Mouse (Mus musculus) frontal cortex, postnatal 25 days (tissue): ENCODE data around the gene Atxn7l3.

Experiments
- DNase-seq, 2 experiments: peaks; one replicate each; pipeline ENCODE4 v3.0.0; 2022; ENCODE audit warnings: low spot score in 2 of 2

Gene Atxn7l3

DNA sequence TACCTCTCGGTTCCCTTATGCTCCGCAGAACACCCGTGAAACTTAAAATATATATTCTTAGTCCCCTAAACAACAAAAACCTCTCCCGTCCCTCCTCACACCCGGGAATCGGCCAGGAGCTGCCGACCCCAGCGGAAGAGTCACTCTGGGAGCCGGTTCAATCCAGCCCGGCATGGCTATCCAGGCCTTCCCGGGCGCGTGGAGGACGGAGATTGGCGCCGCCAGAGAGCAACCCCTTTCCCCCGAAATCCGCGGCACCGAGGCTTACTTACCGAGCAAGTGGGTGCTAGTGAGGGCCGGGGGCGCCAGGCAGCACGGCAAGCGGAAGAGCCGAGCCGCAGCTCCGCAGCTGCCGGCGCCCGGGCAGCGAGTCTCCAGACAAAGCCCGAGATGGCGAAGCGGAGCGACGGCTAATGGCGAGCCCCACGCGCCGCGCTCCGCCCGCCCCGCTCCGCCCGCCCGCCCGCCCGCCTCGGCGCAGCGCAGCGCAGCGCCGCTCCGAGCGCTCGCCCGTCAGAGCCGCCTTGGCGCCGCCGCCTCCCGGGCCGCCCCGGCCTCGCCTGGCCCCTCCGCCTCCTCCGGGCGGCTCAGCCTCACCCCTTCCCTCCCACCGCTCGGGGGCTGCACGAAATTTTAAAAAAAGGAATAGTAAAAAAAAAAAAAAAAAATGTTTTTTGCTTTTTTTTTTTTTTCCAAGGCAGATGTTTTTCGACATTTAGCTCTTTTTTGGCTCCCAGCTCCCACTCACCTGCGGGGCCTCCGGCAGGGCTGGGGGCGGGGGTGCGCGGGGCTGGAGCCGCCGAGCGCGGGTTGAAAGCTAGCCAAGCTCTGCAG is 22.4 kb upstream of the Atxn7l3 start:
- peak; percentile 42 to 48 for DNase-seq

DNA sequence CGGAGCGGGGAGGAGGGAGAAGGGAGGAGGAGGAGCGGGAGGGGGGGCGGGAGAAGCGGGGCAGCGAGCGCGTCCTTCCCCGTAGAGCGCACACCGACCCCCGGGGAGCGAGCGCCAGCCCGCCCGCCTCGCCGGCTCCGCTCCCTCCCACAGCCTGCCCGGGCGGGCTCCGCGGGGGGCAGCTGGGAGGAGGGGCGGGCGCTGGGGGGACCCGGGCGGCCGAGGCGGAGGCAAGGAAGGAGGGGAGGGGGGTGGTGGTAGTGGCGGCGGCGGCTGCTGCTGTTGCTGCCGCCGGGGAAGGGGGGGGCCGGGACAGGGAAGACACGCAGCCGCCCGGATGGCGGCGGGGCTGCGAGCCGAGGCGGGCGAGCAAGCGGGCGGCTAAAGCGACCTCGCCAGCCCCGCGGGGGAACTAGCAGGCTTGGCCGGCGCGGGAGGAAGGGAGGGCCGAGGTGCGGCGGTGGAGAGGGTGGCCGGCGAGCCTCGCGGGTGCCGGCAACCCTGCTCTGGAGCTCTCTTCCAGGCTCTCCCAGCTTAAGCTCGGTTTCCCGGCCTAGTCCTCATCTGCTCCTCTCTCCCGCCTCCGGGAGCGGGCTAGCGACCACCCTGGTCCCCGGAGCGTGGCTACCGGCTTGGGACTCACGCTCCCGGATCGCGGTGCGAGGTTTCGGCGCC is 21.6 kb upstream of the Atxn7l3 start:
- DNase-seq, result no peak

DNA sequence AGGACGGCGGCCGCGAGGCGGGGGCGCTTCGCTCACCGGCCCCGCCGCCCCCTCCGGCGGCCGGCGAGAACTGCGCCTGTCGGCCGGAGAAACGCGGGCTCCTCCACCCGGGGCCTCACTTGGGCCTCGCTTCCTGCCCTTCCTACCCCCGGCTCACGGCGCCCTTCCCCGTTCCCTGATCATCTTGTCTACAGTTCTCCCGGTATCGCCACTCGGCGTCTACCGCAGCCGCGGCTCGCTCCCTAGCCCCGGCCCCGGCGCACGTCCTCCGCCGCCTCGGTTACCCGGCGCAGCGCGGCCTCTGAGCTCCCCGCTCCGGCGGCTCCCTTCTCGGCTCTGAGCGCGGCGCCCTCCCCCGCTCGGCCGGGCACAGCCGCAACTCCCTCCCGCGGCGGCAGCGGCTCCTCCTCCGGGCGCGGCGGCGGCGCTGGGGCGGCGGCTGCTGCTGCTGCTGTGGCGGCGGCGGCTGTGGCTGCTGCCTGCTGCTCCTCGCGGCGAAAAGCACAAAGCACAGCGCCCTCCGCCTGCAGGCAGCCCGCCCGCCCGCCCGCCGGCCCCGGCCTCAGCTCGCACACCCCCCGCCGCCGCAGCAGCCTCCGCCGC is 21.0 kb upstream of the Atxn7l3 start:
- DNase-seq, result peak; percentile 36 to 37

DNA sequence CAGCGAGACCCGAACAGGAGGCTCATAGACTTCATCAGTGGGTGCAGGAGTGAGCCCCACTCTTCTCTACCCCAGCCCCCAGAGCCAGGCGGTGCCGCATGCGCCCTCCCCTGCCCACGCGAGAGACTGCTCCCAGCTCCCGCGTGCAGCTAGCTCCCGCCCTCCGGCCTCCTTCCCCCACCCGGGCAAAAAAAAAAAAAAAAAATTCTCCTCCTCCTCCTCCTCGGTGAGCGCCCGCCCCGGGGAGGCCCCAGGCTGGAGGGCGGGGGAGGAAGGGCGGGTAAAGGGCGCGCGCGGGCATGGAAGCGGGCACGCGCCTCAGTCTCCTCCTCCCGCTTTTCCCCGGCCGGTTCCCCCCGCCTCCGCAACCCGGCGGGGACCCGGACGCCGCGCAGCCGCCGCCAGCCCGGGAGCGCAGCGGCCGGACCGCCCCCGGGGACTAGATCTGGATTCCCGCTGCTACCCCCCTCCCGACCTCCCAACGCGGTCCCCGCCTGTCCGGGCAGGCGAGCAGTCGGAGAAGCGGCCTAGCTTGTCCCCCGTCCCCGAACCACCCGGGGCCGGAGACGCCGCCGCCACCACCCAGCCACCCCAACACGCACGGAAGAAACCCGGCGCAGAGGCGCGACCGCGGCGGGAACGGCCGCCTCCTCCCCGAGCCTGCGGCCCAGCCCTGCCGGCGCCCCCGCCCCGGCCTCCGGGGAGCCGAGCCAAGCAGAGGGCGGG is 20.3 kb upstream of the Atxn7l3 start:
- peak; percentile 64 for DNase-seq

DNA sequence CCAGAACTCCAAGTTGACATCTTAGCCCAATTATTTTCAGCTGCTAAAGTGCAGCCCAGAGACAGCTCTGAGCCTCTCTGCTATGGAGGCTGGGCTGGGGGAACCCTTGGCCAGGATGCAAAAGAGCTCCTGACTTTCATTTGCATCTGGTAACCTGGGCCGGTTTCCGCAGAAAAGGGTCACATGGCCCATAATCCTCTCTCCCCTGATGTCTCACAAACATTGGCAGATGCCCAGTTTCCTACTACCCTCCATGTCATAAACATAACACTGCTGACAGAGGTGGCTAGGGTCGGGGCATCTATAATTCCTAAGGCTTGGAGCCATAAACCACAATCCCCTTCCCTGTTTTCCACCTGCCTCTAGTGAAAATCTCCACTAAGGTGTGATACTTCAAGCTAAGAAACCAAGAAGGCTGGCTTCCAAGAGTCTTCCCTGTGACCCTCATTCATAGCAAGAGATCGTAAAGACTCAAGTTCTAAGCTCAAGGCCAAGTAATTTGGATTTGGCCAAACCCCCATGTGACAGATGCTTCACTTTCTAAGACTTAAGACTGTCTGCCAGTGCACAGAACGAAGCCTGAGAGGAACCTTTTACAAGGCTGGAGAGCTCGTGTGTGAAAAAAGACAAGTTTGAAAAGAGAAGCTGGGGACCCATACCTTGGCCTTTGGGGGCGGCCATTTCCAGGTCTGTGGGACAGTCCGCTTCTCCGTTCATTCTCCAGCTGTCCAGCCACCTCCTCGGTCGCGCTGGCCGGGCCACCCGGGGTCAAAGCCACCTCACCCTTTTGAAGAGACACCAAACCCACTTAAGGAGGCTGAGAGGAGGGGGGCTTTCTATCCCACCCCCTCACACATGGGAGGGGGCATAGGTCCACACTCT is 19.5 kb upstream of the Atxn7l3 start:
- no peak for DNase-seq

DNA sequence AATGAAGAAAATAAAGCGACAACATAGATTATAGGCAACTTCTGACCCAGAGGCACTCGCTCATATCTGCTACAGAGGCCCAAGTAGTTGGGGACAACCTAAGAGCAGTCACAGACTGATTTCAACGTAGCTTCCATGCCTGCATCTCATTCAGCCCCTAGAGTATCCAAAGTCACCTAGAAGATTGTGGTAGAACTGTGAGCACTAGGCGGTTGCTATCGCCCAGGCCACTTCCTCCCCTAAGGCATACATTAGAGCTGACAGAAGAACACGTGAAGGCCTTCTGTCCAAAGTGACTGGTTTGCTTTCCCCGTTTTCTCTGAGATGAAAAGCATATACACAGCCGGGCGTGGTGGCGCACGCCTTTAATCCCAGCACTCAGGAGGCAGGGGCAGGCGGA is 17.9 kb upstream of the Atxn7l3 start:
- no peak for DNase-seq

DNA sequence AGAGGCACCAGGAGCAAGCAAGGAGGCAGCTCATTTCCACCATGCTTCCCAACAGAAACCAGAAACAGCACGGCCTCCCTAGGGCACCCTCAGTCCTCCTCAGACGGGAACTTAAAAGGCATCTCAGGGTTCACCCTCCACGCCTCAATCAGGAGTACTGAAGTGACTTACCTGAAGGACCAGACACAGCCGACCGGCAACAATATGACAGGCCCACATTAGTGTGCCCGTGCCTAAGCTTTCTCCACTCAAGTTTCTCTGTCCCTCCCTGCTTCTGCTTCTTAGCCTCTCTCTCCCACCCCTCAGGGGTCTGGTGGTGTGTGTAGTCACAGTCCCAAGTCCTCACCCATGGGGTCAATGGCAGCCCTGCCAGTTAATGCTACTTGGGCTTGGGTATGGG is 16.2 kb upstream of the Atxn7l3 start:
- no peak for DNase-seq

DNA sequence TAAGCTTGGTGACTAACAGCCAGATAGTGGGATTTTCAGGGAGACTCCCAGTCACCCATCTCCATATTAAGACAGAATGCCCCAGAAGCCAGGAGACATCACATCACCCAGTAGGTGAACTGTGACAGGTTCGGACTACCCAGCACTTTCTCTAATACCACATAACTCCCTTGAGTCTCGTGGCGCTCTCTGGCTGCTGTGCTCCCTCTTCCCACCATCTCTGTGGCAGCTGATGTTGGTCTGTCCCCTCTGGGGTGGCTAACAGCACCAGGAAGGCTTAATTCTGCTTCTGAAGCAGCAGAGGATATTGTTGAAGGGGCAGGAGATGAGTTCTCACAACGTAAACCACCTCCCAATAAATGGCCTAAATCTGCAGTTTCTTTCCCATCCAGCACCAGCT is 15.5 kb upstream of the Atxn7l3 start:
- no peak for DNase-seq

DNA sequence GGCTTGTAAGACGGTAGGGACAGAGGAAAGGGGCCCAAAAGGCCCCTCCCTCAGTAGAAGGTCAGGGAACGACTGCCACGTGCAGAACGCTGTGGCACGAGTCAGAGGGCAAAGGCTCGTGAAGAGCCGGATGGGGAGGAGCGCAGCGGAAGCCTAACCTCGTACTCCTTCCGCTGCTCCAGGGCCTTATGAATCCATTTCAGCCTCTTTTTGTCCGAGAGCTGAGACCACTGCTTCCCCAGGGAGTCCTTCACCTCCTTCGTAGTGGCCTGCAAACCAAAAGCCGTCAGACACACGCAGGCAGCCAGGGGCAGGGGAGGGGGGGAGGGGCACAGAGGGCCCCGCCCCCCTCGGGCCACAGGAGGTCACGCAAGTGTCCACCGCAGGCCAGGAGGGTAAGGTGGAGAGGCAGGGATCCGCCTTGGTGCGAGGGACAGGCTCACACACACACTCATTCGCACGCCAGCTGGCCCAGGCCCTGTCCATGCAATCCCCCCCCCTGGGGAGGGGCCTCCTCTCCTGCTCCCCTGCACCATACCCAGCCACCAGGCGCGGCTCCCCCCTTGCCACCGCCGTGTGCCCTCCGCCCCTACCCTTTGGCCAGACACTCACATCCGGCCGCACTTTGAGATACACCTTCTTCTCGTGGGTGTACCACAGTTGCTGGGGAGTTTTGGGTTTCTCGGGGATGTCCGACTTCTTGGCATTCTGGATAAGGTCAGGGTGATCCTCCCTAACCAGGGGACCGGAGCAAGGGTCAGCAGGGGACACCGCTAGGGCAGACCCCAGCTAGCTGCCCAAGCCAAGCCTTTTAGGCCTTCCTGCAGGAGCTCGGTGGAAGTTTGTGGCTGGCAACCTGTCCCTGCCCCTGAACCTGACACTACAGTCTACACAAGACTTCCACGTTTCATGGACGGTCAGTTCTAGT is 14.6 kb upstream of the Atxn7l3 start:
- DNase-seq, result no peak

DNA sequence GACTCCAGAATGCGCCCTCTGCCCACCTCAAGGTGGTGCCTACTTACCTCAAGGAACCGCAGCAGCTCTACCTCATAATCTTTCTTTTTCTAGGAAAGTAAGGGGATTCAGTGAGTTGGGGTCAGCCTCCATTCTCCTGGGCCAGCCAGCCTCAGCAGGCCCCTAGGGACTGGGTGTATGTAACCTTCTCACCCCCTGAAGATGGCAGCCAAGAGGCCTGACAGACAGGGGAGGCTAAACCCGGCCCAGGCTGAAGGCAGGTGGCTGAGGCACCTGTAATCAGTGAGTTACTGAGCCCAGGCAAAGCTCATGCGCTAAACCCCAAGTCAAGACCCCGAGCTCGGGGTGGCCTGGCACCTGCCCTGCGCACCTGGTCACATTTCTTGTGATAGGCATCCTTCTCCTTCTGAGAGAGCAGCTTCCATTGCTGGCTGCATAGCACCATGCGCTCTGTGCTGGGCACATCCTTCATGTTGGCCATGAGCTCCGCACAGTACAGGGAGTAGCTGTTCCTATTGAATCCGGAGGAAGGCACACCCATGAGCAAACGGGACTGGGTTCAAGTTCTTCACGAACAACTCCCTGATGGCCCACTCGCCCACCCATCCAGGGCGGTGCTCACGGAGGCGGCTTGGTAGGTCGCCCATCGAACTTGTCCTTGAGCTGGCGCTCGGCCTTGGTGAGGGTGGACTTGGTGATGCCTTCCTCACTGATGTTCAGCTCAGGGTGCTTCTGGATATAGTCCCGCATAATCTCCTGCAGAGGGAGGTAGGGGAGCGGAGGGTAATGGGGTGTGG is 13.6 kb upstream of the Atxn7l3 start:
- DNase-seq, result no peak

DNA sequence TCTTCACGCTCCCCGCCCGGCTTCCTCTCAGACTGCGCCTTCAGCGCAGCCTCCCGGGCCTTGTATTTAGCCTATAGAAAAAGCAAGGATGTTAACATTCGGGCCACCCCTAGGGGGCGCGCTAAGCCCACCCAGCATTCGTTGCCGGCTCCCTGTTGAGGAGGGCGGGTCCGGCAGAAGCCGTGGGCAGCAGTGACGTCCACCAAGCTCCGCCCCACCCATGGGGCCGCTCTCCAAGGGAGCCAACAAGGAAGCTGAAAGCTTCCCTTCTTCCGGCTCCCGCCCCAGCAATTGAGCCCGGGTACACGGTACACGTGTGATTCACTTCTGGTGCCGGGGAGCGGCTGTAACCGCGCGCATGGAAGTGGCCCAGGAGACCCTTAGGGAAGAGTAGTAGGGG is 12.5 kb upstream of the Atxn7l3 start:
- peak; percentile 96 for DNase-seq

DNA sequence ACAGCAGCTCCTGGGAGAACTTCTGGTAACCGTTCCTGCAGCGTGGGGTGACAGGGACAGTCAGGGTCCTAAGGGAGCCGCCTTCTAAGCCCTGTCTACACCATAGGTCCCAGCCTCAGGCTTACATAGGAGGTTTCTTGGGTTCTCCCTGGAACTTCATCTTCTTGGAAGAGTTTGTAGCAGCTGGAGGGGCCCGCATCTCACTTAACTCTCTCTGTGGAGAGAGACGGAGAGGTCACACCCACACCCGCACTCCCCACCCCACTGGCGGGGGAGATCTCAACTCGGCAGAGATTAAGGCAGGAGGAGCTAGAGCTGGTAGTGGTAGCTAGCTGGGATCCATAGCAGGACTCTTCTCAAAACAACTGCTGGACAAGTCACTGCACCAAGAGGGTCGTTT is 11.7 kb upstream of the Atxn7l3 start:
- DNase-seq, result no peak

DNA sequence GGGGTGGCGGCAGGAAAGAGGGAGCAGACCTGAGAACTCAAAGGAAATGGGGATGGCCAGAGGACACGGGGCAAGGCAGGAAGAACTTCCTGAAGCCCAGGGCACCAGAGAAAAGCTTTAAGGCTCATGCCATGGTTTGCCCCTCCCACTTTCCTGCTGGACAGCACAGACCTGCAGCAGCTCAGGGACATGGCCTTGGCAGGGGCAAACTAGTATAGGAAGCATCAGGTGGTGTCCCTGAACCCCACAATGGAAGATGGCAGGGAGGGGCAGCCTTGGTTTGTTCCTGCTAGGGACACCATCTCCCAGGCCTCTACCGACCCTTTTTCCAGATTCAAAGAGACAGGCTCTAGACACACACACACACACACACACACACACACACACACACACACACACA is 8.9 kb upstream of the Atxn7l3 start:
- no peak for DNase-seq

DNA sequence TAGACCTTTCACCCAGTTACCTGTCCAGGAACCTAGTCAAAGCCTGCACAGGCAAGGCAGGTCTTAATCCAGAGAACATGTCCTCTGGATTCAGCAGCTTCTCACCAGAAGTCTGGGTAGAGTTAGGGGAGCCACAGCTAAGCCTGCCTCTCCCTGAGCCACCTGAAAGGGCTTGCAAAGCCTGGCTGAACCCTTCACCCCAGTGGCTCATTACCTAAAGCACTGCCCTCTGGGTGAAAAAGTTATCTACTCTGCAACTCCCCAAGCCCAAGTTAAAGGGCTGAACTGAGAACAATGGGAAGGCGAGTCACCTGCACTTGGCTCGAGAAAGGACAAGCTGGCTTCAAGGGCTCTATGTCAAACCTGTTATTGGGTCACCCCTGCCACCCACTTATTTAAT is 7.7 kb upstream of the Atxn7l3 start:
- DNase-seq, result no peak

DNA sequence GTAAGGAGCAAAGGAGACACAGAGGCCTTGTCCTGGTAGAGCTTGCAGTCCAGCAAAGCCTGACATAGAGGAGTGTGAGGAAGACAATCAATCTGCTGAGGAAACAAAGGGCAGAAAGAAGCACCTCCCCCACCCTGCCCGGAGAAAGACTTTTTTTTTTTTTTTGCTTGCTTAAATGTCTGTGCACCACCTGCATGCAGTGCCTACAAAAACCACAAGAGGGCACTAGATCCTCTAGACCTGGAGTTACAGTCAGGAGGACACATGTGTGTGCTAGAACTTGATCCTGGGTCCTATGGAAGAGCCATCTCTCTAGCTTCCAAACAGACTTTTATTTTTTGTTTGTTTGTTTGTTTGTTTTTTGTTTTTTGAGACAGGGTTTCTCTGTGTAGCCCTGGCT is 3.4 kb upstream of the Atxn7l3 start:
- no peak for DNase-seq

DNA sequence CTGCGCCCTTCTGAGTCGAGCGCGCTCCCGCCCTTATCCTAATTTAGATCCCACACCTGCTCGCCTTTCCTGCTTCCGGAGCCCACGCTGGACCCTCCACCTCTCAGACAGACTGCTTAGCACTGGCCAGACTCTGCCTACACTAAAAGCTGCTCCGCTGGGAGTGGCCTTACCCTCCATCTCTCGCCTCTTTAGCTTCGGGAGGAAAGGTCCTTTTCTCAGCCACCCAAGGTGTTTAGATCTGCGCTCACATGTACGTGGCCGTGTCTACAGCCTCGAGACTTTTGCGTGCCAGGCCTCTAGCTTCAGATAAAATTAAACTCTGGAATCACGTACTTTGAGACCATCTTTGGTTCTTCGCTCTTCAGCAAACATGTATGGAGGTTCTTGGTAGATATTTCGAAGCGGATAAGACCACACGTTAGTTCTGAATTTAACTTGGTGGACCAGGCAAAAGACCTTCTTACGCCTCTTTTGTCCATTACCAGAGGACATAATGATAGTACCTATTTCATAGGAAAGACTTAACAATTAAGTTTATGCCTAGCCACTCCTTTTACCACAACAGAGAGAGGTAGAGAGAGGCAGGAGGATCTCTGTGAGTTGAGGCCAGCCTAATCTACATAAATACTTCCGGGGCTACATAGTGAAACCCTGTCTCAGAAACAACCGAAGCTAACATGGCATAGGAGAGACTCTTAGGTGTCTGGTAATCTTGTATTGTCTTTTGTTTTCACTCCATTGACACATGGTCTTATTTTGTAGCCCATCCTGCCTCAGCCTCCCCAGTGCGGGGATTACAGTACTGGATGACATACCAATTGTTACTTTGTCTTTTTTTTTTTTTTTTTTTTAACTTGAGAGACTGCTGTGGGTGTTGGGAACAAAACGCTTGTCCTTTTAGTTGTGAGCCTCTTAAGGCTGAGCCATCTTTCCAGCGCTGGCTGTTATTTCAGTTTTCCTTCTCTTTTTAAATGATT is 1.4 kb upstream of the Atxn7l3 start:
- DNase-seq, result peak in 1 of 2 experiments; percentile 27

DNA sequence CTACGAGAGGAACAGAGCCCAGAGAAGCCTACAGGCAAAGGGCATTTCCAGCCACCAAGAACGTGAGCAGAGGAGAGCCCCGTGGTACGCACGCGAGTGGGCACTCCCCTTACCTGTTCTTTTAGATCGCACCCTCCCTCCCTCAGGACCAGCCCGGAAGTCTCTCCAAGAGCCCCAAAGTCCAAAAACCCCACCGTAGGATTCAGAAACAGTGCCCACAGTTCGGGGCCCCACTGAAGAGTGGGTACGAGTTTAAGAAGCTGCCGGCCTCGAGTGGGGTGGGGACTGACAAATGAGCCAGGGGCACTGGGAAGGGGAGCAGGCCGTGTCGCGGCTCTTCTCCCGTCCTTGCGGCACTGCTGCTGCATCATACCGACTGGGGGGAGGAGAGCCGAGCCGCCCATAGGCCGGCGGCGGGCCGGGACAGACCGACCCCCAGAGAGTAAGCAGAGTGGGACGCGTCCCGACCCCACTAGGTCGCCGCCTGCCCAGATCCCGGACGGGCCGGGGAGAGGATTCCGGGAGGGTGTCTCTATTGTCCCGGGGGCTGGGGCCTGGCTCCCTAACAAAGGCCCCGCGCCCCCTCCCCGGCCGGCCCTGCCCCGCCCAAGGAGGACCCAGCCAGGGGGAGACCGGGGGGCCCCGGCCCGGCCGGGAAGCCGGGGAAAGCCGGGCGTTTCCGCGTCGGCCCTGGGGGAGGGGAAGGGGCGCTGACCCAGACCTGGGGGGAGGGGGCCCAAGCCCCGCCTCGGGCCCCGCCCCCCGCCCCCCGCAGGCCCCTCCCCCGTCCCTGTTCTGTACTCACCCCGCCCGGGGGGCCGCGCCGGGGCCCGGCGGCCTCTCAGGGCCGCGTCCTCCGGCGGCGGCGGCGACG is 596 bp downstream of the Atxn7l3 start:
- no peak for DNase-seq
